Mouse (Mus musculus): ENCODE results near the gene Akna.

Gene Akna

DNA sequence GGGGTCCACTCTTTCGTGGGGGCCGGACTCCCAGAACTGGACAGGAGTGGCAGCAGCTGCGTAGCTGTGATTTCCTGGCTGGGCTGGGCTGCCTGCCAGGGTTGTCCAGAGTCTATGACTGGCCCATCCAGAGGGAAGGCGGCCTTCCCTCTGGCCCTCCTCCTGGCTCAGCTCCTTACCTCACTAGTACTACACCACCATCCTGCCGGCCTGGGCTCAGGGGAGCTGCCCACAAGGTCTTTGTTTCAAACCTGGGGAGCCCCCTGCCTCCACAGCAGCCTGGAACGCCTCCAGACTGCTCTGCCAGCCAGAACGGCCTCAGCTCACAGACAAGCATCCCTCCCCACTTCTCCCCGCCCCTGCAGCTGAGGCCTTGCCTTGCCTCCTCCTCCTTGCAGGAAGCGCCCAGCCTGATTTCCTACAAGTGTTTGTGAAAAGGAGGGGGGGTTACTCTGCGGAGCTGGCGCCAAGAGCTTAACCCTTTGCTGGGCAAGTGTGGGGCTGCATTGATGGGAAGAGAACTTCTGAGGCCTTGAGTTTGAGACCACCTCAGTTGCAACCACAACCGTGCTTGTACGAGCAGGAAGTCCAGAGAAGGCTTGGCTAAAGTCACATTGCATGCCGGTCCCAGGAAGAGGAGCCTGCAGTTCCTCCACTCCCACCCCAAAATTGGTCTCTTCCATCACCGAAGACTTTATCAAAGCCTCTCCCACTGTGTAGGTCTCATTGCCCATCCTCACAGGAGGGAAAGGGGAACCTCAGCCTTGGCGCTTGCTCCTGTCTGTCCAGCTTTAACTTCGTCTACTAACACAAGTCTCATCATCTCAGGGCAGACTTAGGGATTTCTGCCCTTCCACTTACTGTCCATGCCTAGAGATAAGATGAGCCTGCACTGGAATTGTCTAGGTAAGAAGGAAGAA, at the start of gene Akna:
Gene Akna (minus strand): TSS at position 315 of the 920 bp plus-strand sequence.
- peak; percentile 68 to 69 for DNase-seq (ENCODE audit: low spot score in 2 of 2)

DNA sequence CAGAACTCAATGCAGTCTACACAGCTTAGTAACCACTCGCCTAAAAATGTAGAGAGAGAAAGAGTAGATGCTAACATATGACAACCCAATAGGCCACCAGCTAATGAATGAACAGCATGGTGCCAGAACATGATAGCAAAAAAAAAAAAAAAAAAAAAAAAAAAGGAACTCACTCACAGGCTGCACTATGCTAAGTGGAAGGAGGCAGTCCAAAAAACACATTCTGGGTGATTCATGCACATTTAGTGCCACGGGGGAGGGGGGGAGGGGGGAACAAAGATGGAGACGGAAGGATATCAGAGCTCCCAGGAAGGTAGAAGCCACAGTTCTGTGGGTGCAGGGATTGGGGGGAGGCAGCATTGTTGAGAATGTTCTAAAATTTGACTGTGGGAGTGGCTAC, 49.4 kb upstream of the Akna start:
- DNase-seq (ENCODE audit: low spot score in 2 of 2): no peak

DNA sequence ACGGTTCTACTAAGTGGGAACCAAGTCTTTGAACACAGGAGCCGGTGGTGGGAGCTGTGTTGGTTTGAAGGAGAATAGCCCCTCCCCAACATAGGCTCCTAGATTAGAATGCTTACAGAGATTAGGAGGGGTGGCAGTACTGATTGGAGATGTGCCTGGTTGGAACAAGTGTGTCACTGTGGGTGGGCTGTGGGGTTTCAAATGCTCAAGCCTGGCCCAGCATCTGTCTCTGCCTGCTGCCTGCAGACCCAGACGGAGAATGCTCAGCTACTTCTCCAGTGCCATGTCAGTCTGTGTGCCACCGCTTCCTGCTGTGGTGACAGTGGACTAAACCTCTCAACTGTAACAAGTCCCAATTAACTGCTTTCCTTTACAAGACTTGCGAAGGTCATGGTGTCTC, 47.4 kb upstream of the Akna start:
- DNase-seq (ENCODE audit: low spot score in 2 of 2): no peak

DNA sequence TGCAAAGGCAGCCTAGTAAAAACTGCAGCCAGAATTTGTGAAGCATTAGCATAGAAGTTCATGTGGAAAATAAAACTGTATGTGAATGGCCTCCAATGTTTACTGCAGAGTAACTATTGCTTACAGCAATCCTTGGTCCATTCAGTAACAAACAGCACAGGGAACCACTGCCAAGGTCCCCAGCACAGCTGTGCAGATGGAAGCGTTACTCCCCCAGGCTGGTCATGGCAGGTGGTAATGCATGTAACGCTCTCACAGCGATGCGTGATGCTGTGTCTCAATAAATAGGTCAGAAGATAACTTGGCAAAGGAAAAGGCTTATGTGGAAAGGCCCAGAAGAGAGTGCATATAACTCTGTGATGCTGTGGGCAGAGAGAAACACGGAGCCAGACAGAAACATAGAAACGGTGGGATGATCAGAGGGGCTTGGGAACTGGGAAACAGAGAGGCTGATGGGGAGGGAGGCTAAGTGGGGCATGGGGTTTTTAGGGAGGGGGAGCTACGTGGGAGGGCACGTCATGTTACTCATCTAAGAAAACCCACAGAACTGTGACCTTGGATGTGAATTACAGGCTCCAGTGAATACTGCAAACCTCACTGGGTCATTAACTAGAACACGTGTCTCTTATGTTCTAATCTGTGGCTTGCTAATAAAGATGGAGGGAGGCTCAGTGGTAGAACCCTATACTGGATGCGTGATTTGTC, 41.4 kb upstream of the Akna start:
- no peak for DNase-seq (ENCODE audit: low spot score in 2 of 2)

DNA sequence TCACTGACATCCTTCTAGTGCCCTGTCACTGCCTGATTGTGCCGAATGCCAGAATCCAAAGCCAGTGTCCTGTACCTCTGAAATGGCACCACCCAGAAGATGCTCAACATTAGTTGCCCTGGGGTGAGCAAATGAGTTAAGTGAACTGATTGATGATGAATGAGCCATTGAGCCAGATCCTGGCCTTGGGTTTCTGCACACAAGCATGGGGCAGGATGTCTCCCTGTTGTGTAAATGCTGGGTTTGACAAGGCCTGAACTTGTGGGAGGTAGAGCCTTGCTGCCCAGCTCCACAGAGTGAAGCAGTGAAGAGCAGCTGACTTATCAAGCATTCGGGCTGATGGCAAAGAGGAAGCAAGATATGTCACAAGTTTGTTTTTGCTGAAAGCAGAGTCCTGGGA, 39.9 kb upstream of the Akna start:
- no peak for DNase-seq (ENCODE audit: low spot score in 2 of 2)

DNA sequence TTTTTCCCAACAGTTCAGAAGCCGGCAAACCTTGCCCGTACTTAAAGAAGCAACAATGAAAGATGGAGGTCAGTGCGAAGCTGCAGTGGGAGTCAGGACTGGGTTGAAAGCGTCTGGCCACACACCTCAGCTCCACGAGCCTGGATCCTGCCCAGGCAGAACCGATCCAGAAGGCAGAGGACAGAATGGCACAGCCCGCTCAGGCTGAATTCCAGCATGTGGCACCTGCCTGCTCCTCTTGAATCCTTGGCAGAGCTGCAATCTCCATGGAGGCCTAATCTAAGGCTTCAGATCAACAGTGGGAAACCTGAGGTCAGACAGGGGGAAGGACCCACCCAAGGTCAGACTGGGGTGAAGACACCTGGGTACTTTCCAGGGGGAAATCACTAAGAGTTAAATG, 38.5 kb upstream of the Akna start:
- no peak for DNase-seq (ENCODE audit: low spot score in 2 of 2)

DNA sequence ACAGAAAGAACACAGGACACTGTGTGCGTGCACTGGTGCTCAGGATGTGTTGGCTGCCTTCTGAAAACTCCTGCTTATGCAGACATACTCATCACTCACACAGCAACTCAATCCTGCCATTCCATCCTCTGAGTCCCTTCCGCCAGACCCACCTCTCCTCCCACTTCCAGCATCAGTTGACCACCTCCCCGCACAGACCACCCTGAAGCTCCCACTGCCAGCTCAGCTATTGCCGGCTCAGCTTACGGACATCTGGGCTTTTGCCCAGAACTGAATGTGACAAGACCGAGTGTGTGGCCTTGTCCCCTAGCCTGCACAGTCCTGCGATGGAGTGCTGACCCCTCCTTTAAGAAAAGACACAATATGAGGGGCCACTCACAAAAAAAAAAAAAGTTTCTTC, 37.1 kb upstream of the Akna start:
- DNase-seq (ENCODE audit: low spot score in 2 of 2): no peak

DNA sequence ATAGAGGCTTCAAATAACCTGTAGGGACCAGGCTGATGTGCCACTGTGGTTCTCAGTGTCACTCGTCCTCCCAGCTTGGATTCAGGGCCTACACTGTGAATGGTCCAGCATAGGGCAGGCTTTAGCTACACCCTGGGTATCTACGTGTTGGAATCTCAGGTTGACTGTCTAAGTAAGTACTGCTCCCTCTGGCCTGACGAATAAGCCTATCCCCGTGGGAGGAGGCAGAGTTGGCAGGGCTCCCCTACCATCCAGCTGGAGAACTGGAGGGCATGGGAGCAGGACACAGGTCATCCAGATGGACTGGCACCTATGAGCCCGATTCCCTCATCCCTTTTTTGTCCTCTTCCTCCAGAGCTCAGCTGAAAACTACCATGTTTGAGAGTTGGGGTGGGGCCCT, 34.8 kb upstream of the Akna start:
- DNase-seq (ENCODE audit: low spot score in 2 of 2): no peak

DNA sequence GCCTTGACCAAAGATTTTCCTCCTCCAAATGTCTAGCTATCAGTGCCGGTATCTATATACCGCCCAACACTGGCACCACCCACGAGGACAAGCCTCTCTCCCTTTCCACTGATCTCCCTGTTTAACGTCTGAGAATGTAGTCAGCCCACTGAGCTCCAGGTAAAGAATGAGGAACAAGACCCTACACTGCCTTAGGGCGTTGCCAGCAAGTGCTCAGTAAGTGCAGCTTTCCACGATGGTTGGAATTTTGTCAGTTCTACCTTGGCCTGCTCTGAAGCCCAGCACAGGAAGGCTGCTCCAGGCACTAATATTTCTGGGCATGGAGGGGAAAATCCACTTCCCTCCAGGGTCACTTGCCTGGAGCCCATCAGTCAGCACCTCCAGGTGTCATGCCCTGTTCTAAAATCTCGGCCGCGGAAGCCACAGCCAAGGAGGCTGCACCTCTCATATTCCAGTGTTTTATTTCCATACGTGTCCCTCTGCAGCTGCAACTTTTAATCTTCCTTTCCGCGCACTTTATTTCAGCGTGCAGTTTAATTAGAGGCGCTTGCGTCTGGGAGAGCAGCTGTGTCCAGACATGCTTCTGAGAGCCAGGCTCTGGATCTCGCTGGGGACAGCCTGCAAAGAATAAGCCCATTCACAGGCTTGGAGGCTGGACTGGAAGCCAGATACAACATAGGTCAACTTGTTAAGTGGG, 34.1 kb upstream of the Akna start:
- DNase-seq (ENCODE audit: low spot score in 2 of 2): no peak

DNA sequence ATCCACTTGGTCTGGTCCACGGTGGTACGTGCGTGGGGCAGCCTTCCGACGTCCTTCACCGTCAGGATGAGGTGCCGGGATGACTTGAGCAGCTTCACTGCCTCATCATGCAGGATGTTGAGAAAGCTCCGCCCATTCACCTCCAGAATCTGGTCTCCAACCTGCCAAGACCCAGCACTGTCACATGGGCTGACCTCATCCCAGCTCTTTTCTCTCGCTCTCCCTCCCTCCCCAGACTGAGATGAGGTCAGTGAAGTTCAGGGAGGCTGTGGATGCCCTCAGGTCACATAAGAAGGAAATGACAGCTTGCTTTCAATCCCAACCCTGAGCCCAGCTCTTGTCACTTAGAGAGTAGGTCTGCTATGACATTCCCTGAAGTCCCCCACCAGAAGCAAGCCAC, 32.2 kb upstream of the Akna start:
- DNase-seq (ENCODE audit: low spot score in 2 of 2): no peak

DNA sequence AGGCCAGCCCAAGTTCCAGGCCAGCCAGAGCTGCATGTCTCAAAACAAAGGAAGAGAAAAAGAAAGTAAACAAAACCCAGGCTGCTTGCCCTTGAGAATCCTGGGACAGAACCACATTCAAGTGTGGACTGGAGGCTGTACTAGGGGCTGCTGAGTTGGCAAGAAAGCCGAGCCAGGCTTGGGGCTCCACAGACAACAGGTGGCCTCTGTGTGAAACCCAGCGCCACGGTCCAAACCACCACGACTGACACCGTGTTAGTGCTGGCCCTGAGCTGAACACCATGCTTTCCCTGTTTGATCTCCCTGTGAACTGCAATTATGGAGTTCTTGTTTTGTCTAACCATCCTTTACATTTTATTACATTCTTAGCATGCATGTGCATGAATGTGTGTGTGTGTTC, 27.9 kb upstream of the Akna start:
- DNase-seq (ENCODE audit: low spot score in 2 of 2): no peak

DNA sequence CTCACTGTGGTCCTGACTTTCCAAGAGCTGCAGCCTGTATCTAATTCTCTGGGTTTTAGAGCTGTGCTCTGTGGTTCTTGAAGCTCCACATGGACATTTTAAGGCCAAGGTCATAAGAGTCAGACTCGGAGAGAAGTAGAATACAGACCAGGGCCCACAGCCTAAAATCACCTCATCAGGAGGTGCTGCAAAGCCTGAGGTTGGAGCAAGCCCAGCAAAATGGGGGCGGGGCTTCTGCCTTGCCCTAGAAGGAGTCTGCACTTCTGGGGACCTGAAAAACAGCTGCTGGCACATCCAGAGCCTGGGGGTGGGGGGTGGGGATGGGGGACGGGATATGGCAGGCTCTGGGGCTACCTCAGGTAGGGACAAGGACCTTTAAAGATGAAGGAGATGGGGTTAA, 27.2 kb upstream of the Akna start:
- DNase-seq (ENCODE audit: low spot score in 2 of 2): no peak

DNA sequence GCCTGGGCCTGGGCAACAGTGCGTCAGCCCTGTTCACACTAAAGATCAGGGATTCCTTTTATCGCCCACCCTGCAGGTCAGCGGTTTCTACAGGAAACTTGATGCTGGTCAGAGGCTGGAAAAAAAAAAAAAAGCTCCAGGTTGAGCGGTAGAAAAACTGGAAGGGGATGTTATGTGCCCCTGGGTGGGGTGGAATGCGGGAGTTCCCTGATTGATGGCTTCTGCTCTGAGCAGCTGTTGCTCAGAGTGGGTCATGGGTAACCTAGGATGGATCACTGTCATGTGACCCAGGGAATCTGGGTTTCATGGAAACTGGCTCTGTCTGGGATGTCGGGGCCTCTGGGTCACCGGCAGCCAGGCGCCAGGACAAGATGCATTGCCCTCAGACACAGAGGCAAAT, 23.2 kb upstream of the Akna start:
- no peak for DNase-seq (ENCODE audit: low spot score in 2 of 2)

DNA sequence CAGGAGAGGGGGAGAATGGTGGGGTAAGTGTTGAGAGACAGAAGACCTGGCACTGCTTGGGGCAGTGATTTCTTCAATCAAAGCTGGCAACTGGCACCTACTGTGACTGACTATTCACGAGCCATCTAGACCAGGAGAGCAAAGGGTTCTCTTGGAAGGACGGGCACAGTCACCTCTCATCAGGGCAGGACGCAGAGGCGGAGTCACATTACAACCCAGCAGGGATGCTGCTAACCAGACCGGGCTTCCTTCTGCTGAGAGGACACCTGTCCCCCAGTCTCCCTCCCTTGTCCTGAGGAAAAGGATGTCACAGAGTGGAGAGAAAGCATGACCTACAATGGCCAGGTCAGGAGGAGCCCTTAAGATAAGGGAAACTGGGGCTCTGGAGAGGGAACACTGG, 20.7 kb upstream of the Akna start:
- no peak for DNase-seq (ENCODE audit: low spot score in 2 of 2)

DNA sequence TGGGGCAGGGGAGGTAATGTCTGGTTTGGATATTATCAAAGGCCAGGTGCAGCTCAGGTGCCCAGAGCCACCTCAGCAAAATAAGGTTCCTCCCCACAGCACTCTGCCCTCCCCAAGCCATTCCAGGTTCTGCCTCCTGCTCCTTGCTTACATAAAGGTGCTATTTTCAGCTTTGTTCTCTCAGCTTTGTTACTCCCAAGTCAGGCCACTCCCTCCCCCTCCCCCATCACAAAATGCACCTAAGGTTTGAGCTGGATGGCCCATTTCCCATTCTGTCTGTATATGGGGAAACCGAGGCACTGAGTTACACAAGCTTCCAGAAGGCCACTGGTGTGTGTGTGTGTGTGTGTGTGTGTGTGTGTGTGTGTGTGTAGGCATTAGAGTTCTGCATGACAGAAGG, 20.1 kb upstream of the Akna start:
- no peak for DNase-seq (ENCODE audit: low spot score in 2 of 2)

DNA sequence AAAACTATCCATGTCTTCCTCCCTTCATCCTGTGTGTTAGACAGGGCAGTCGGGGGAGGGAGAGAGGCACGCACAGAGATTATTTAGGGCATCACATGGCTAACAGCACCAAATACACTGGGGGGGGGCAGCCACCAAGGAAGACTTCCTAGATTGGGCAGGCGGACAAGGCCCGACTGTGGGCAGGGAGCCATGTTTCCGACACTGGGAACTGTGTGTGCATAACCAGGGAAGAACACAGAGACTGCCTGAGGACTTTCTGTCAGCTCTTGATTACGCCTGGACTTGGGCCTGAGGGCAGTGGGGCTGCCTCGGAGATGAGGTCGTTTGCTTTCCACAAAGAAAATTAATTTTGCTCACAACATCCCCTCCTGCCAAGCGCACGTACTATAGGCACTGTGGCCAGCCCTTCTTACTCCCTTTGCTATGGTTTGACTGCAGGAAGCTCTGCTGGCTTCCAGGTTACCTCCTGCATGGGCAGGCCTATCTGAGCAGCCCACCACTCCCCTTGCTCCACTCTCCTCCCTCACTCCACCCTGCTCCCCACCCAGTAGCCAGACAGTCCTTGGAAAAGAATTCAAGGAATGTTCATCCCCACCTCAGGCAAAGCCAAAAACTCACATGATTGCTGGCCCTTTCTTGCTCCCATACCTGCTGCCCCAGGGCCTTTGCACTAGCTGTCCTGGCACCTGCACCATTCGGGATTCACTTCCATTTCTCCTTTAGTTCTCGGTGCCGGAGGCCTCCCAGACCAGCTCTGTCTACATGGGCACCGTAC, 17.2 kb upstream of the Akna start:
- DNase-seq (ENCODE audit: low spot score in 2 of 2): peak in 1 of 2 experiments; percentile 25

DNA sequence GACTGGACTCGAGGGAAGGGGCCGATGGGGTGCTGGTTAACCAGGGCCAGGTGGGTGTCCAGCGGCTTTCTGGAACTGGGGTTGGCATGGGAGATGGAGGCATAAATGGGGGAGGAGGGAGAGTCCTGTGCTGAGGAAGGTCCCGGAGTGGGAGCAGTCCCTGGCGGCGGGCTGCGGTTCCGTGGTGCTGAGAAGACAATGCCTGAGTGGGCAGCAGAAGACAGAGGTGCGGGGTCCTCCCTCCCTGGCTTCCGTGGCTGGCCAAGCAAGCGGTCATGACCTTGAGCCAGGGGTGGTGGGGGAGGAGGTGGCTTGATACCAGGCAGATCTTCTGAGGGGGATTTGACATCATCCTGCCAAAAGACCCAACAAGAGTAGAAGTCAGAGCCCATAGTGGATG, 15.1 kb upstream of the Akna start:
- no peak for DNase-seq (ENCODE audit: low spot score in 2 of 2)

DNA sequence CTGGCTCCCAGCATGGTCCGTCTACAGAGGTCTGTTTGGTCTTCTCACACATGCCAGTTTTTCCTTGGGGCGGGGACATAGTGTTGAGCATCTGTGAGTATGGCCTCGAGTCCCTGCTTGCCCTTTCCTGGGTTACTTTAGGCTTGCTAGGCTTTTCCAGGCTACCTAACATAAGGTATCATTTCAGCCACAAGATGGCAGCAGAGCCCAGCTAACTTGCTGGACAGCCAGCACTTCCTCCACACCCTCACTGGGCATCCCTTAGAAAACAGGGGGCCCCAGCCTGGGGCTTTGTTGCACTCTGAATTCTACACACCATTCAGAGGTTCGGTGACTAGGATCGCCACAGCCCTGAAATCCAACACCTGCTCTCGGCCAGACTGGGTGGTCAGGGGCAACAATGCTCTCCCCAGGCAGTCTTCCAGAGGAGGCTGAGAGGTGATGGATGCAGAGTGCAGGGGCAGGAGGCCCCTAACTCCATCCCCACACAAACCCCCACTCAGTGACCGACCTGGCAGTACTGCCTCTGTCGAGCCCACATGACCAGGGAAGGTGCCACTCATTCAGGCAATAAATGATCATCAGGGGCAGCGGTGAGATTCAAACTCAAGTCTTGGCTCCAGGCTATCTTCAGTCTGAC, 14.3 kb upstream of the Akna start:
- DNase-seq (ENCODE audit: low spot score in 2 of 2): peak; percentile 52 to 78

DNA sequence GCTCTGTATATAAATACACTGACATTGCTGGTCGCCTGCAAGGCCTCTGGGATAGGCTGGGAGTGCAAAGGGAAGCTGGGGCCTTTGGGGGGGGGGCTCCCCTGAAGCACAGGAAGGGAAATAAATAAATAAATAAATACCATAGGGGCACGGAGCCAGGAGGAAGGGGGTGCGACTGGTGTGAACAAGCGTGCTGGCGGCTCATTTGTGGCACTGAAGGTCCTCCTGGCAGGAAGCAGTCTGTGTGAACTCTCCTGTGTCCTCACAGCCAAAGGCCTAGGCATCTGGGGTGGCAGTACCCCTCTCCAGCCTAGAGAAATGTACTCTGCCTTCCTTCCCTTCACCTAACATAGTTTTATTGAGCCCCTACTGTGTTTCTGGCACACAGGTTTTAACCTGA, 11.8 kb upstream of the Akna start:
- DNase-seq (ENCODE audit: low spot score in 2 of 2): no peak

DNA sequence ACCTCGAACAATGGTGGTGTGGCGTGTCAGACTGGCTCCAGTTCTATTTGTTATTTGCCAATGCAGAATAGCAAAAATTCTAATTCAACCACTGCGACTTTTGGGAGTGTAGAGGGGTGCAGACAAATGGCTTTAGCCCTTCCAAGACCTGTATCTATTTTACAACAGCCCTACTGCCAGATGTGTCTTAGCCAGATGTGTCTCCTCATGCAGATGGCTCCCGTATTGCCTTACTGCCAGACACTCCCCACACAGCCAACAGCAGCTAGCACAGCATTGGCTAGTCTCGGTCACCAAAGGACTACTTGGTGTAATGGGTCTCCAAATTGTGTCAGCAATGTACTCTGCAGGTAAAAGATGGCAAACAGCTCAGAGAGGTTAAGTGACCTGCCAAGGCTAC, 8.1 kb upstream of the Akna start:
- no peak for DNase-seq (ENCODE audit: low spot score in 2 of 2)

DNA sequence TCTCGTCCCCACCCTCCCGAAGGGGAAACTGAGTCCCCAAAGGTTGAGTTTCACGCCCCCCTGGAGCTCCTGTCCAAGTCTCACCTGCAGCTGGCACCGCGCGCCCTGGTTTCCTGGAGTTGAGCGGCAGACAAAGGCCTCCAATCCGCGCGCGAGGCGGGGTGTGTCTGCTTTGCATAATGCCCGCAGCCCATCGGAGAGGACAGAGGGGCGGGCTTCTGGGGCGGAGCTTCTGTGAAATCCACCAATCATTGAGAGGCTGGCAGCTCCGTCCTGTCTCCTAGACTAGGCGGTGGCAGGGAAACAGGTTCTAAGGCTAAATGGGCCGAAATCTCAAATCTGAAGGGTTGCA, 7.4 kb upstream of the Akna start:
- peak; percentile 89 to 93 for DNase-seq (ENCODE audit: low spot score in 2 of 2)

All from frontal cortex, postnatal 10 days (tissue).